Mouse (Mus musculus): ENCODE results near the gene Cd163.

Gene Cd163

DNA sequence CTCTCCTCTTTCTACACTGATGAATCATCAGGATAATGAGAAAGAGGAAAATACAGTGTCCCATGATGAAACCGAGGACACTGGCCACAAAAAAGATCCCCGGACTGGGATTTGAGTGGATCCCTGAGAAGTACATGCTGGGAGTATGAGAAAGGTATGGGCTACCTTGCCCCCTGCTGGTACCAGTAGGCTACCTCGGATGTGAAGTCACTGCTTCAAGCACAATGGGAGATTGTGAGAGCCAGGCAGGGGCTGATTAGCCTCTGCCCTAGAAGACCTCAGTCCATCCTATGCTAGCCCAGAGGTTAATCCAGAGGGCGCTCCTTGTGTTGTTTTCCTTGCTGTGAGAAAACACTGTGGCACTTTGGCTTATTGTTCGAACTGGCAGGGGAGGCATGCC, 59.9 kb downstream of the Cd163 start:
- no peak for DNase-seq

- DNase-seq: no peak
These were observed 69.2 kb downstream of the Cd163 start for GRCm38 (mm10) chr6:124373584-124374206.

DNA sequence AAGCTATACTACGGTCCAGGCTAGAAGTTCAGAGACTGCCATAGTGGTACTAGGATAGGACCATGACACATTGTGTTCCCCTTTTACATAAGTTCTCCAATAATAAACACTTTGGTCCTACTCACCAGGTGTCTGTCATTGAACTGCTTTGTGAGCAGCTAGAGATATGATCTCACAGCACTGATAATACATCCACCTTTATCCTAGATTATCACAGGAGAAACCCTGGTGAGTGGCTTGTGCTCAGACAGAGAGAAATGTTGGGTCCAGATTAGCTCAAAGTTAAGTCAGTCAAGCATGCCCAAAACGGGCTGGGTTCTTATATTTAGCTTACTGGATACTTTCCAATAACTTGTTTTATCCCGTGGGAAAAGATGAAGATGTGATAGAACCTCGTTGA, 70.2 kb downstream of the Cd163 start:
- no peak for DNase-seq

- DNase-seq: no peak
These were observed 71.0 kb downstream of the Cd163 start for GRCm38 (mm10) chr6:124375435-124375884.

DNA sequence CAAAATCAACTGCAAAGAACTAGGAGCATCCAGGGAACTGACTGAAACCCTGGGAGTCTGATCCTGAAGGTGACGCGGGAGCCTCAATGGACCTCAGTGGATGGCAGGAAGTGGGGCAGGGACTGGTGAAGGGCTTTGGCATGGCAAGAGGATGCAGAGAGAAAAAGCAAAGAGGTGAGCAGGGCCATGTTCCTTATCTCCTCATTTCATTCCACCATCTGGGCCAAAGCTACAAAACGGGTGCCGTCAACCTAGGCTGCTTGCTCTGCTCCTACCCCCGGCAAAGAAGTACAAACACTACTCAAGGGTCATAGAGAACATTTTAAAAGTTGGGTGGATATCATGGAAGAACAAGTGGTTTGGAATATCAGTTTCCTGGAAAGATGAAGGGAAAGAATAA, 71.9 kb downstream of the Cd163 start:
- DNase-seq: no peak

DNA sequence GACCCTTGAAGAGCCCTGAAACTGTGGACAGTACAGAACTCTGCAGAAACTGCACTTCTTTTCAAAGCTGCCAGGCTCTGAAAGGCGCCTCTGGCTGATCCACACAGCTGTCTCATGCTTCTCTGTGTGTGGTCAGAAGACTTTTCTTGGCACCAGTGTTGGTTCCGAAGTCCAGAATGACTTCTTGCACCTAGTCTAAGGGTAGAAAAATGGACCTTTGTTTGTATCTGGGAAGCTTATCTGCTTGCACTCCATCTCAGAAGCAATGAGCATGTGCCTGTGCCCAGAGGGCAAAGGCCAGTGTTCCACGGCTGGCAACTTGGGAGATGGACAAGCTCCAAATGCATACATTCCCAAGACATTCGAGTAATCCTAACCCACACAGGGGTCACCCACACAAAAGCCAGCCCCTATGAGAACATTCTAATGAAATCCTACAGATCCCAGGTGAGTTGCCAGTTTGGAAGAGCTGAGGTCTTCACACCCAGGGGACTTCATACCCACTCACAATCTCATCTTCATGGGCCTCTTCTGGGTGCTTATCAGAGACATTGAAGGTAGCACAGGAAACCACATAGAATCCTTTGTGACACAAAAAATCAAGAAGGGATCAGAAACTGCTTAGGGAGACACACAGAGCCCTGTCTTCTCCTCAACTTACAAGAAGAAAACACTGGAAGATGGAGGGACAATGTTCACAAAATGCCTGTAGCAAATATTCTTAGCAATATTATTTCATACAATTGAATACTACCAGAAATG, 73.2 kb downstream of the Cd163 start:
- no peak for DNase-seq

DNA sequence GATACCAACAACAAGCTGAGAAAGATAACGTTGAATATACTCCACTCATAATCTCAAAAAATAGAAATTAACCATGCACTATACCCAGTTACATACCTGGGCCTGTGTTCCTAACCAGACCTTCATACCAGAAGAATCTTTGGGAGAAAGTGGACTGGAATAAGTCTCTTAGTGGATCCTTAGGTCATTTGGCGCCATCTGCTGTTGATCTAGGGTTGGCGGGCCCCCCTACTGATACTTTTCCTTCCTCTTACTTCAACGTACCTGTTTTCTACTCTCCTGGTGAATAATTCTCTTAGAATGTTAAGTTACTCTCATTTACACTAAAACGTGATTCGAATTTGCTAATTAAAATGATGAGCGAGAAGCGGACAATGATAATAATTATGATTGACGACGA, 74.9 kb downstream of the Cd163 start:
- no peak for DNase-seq

Data from cerebellum, adult 11-12 months (tissue).